Mouse (Mus musculus) CH12.LX (cell line): ENCODE results near the gene Pitx2. TPM values are rescaled to one million over a fixed set of nuclear protein-coding genes. Genes with fewer than 3 reads are reported as not detected.

ENCODE experiments used
- DNase-seq: peaks from one replicate; pipeline ENCODE4 v3.0.0-alpha.2; 2013; ENCODE audit errors: extremely low read depth
- H3K27ac ChIP-seq: 2 replicates; pipeline ENCODE4 v1.5.1; 2012; ENCODE audit warnings: low read depth, mild to moderate bottlenecking, control low read depth, moderate library complexity; ENCODE audit not compliant: insufficient read depth
- H3K27me3 ChIP-seq: replicated peaks from 2 replicates; pipeline ENCODE3; 2012; ENCODE audit warnings: inconsistent platforms
- H3K36me3 ChIP-seq, 2 experiments: replicated peaks in 1 of 2; 2 replicates each; pipeline versions ENCODE3 to v1.6.1; 2012; ENCODE audit warnings: inconsistent platforms in 1 of 2, low read length in 1 of 2, mild to moderate bottlenecking in 1 of 2, mixed read lengths in 1 of 2, moderate library complexity in 1 of 2; ENCODE audit not compliant: control insufficient read depth in 1 of 2, insufficient read depth in 1 of 2
- H3K4me1 ChIP-seq, 2 experiments: 2 replicates each; pipeline ENCODE4 v1.6.1; 2012; ENCODE audit warnings: inconsistent platforms in 1 of 2, moderate library complexity in 1 of 2; ENCODE audit not compliant: insufficient read depth in 2 of 2, control insufficient read depth in 1 of 2
- H3K4me2 ChIP-seq: 2 replicates; pipeline ENCODE4 v1.6.1; 2012; ENCODE audit warnings: low read depth, mild to moderate bottlenecking, control low read depth; ENCODE audit not compliant: poor library complexity, insufficient read depth, severe bottlenecking
- H3K4me3 ChIP-seq, 3 experiments: fragments of 150-350 bp in 1 of 3; sonication (generic) in 1 of 3; replicated peaks in 1 of 3; 2 replicates each; pipeline versions ENCODE3 to v1.5.1; 2011 to 2012; ENCODE audit warnings: low read depth in 2 of 3, low read length in 2 of 3, mild to moderate bottlenecking in 2 of 3, moderate library complexity in 2 of 3, control low read depth in 1 of 3, improper control_type of control experiment in 1 of 3, inconsistent platforms in 1 of 3, mixed read lengths in 1 of 3; ENCODE audit not compliant: poor library complexity in 1 of 3
- H3K79me2 ChIP-seq: replicated peaks from 2 replicates; pipeline ENCODE4 v1.6.1; 2012; ENCODE audit warnings: mild to moderate bottlenecking, moderate library complexity; ENCODE audit not compliant: control insufficient read depth, poor library complexity, insufficient read depth, severe bottlenecking; ENCODE audit errors: extremely low read depth
- H3K9ac ChIP-seq: 2 replicates; pipeline ENCODE4 v1.6.1; 2012; ENCODE audit warnings: low read depth, mild to moderate bottlenecking, control low read depth, moderate library complexity; ENCODE audit not compliant: insufficient read depth
- H3K9me3 ChIP-seq: replicated peaks from 2 replicates; pipeline ENCODE3; 2012; ENCODE audit warnings: low read length, inconsistent platforms, mixed read lengths
- BHLHE40 ChIP-seq: IDR thresholded peaks from 2 replicates; pipeline ENCODE4 v1.6.1; 2011; ENCODE audit warnings: mild to moderate bottlenecking, low read depth, low read length, improper control_type of control experiment
- CHD2 ChIP-seq: IDR thresholded peaks from 2 replicates; pipeline ENCODE4 v1.6.1; 2011; ENCODE audit warnings: low read length, improper control_type of control experiment
- ELF1 ChIP-seq: IDR thresholded peaks from 2 replicates; pipeline ENCODE4 v1.6.1; 2014; ENCODE audit warnings: low read depth, mild to moderate bottlenecking, inconsistent platforms, low read length, improper control_type of control experiment
- GABPA ChIP-seq: IDR thresholded peaks from 2 replicates; pipeline ENCODE4 v1.6.1; 2012; ENCODE audit warnings: low read depth, low read length, improper control_type of control experiment, inconsistent platforms; ENCODE audit not compliant: insufficient replicate concordance
- HCFC1 ChIP-seq: IDR thresholded peaks from 2 replicates; pipeline ENCODE4 v1.6.1; 2012; ENCODE audit warnings: low read depth, mild to moderate bottlenecking, inconsistent platforms, low read length, improper control_type of control experiment
- IRF4 ChIP-seq: IDR thresholded peaks from 2 replicates; pipeline ENCODE4 v1.6.1; 2014; ENCODE audit warnings: low read depth, mild to moderate bottlenecking, inconsistent platforms, low read length, improper control_type of control experiment
- JUND ChIP-seq: conservative IDR thresholded peaks from 2 replicates; pipeline ENCODE4 v1.6.1; 2011; ENCODE audit warnings: low read depth, low read length, improper control_type of control experiment
- KAT2A ChIP-seq: IDR thresholded peaks from 2 replicates; pipeline ENCODE4 v1.6.1; 2012; ENCODE audit warnings: low read length, improper control_type of control experiment, inconsistent platforms; ENCODE audit not compliant: insufficient replicate concordance
- MAFK ChIP-seq: IDR thresholded peaks from 2 replicates; pipeline ENCODE4 v1.6.1; 2011; ENCODE audit warnings: low read length, improper control_type of control experiment; ENCODE audit not compliant: insufficient replicate concordance
- MAX ChIP-seq: IDR thresholded peaks from 2 replicates; pipeline ENCODE4 v1.6.1; 2011; ENCODE audit warnings: low read length, improper control_type of control experiment
- MAZ ChIP-seq: IDR thresholded peaks from 2 replicates; pipeline ENCODE4 v1.6.1; 2012; ENCODE audit warnings: low read depth, mild to moderate bottlenecking, inconsistent platforms, low read length, improper control_type of control experiment, moderate library complexity
- MEF2A ChIP-seq: IDR thresholded peaks from 2 replicates; pipeline ENCODE4 v1.6.1; 2014; ENCODE audit warnings: low read depth, mild to moderate bottlenecking, inconsistent platforms, low read length, improper control_type of control experiment, borderline replicate concordance
- MXI1 ChIP-seq: IDR thresholded peaks from 2 replicates; pipeline ENCODE4 v1.6.1; 2011; ENCODE audit warnings: mild to moderate bottlenecking, low read depth, low read length, improper control_type of control experiment
- MYC ChIP-seq: IDR thresholded peaks from 2 replicates; pipeline ENCODE4 v1.6.1; 2011; ENCODE audit warnings: low read depth, mild to moderate bottlenecking, improper control_type of control experiment, low read length
- NELFE ChIP-seq: IDR thresholded peaks from 2 replicates; pipeline ENCODE4 v1.6.1; 2011; ENCODE audit warnings: low read depth, low read length, improper control_type of control experiment
- NRF1 ChIP-seq: IDR thresholded peaks from 2 replicates; pipeline ENCODE4 v1.6.1; 2014; ENCODE audit warnings: low read depth, mild to moderate bottlenecking, inconsistent platforms, low read length, improper control_type of control experiment, moderate library complexity
- POLR2A ChIP-seq: IDR thresholded peaks from 2 replicates; pipeline ENCODE4 v1.6.1; 2011; ENCODE audit warnings: low read depth, mild to moderate bottlenecking, improper control_type of control experiment, low read length
- POLR2AphosphoS2 ChIP-seq: IDR thresholded peaks from 2 replicates; pipeline ENCODE4 v1.6.1; 2011; ENCODE audit warnings: low read depth, low read length, improper control_type of control experiment
- SMC3 ChIP-seq: IDR thresholded peaks from 2 replicates; pipeline ENCODE4 v1.6.1; 2011; ENCODE audit warnings: low read depth, low read length, improper control_type of control experiment
- TCF12 ChIP-seq: IDR thresholded peaks from 2 replicates; pipeline ENCODE4 v1.6.1; 2014; ENCODE audit warnings: low read depth, mild to moderate bottlenecking, inconsistent platforms, low read length, improper control_type of control experiment
- USF1 ChIP-seq: IDR thresholded peaks from 2 replicates; pipeline ENCODE4 v1.6.1; 2014; ENCODE audit warnings: low read depth, mild to moderate bottlenecking, inconsistent platforms, low read length, improper control_type of control experiment
- USF2 ChIP-seq: conservative IDR thresholded peaks from 2 replicates; pipeline ENCODE4 v1.6.1; 2011; ENCODE audit warnings: low read depth, low read length, improper control_type of control experiment
- ZC3H11A ChIP-seq: IDR thresholded peaks from 2 replicates; pipeline ENCODE4 v1.6.1; 2012; ENCODE audit warnings: low read depth, mild to moderate bottlenecking, inconsistent platforms, low read length, improper control_type of control experiment
- ZKSCAN1 ChIP-seq: IDR thresholded peaks from 2 replicates; pipeline ENCODE4 v1.6.1; 2012; ENCODE audit warnings: low read depth, inconsistent platforms, low read length, improper control_type of control experiment, borderline replicate concordance
- ZMIZ1 ChIP-seq: IDR thresholded peaks from 2 replicates; pipeline ENCODE4 v1.6.1; 2012; ENCODE audit warnings: low read depth, mild to moderate bottlenecking, inconsistent platforms, low read length, improper control_type of control experiment
- ZNF384 ChIP-seq: IDR thresholded peaks from 2 replicates; pipeline ENCODE4 v1.6.1; 2012; ENCODE audit warnings: low read depth, low read length, improper control_type of control experiment, inconsistent platforms
- dilution Hi-C: fragments of 300-500 bp; cut with MboI; formaldehyde crosslinking; loops from 2 replicates; pipeline ENCODE4 v1.14.3; 2020; ENCODE audit warnings: low sequenced_read_pairs; ENCODE audit not compliant: extremely low pct_unique_long_range_greater_than_20kb, extremely low pct_ligation_motif_present
- in situ Hi-C: fragments of 300-500 bp; cut with MboI; formaldehyde crosslinking; loops from 3 replicates; pipeline ENCODE4 v1.14.3; 2019; ENCODE audit warnings: low sequenced_read_pairs, low pct_ligation_motif_present, low pct_unique_long_range_greater_than_20kb, mixed read lengths
- polyA plus RNA-seq: library from polyadenylated mRNA; unstranded; fragments of >175 nt; gene quantifications from 2 replicates; pipeline ENCODE4 v1.2.1, GENCODE M21; 2012; ENCODE audit warnings: low read depth; ENCODE audit not compliant: insufficient read length
- total RNA-seq, 2 experiments: library from RNA; depleted of rRNA; stranded (reverse); fragments of 300-350 nt in 1 of 2; fragments of >200 nt in 1 of 2; gene quantifications; 2 replicates each; pipeline ENCODE4 v1.2.3; 2012 to 2014

The Pitx2 gene
- total and polyA plus RNA-seq, 3 experiments, result not detected

- H3K79me2 ChIP-seq, result no peaks in the 10 kb centered on the region
Measured at GRCm38 (mm10) chr3:129224806-129225576, 25.3 kb downstream of the Pitx2 start.

GRCm38 (mm10) chr3:129225577-129226289, 26.1 kb downstream of the Pitx2 start:
- in situ Hi-C loops (no loop called here), dilution Hi-C loops (no loop called here)
- Histone ChIP-seq H3K27ac (no peak overlapping the region), H3K27me3 (no peaks in the 10 kb centered on the region), H3K4me1 (no peaks in the 10 kb centered on the region), H3K36me3 (no peaks in the 10 kb centered on the region), H3K9me3 (peaks cover 50% of the 10 kb centered on the region), H3K79me2 (no peaks in the 10 kb centered on the region), H3K4me2 (no peak overlapping the region), H3K4me3 (no peak overlapping the region), H3K9ac (no peak overlapping the region)
- no peak for DNase-seq
- TF ChIP-seq JUND (no peak), GABPA (no peak), SMC3 (no peak), ZKSCAN1 (no peak), MAFK (no peak), IRF4 (no peak), ELF1 (no peak), MAX (no peak), POLR2AphosphoS2 (no peak), MAZ (no peak), POLR2A (no peak), ZC3H11A (no peak), MEF2A (no peak), MXI1 (no peak), TCF12 (no peak), USF2 (no peak), KAT2A (no peak), ZMIZ1 (no peak)

More at GRCm38 (mm10) chr3:129224806-129225576, 25.3 kb downstream of the Pitx2 start:
- Histone ChIP-seq H3K4me1 (no peaks in the 10 kb centered on the region), H3K4me3 (no peak overlapping the region), H3K4me2 (no peak overlapping the region), H3K27ac (no peak overlapping the region), H3K9ac (no peak overlapping the region), H3K27me3 (no peaks in the 10 kb centered on the region), H3K9me3 (peaks cover 53% of the 10 kb centered on the region), H3K36me3 (no peaks in the 10 kb centered on the region)
- dilution Hi-C loops, result no loop called here
- TF ChIP-seq USF1 (no peak), MYC (no peak), NELFE (no peak), CHD2 (no peak), ELF1 (no peak), HCFC1 (no peak), NRF1 (no peak), POLR2AphosphoS2 (no peak), SMC3 (no peak), BHLHE40 (no peak), ZNF384 (no peak)
- no peak for DNase-seq
- in situ Hi-C loops, result no loop called here
